Mouse (Mus musculus): Measurements from ENCODE around the gene Pacsin2. TPM values are rescaled to one million over a fixed set of nuclear protein-coding genes. Genes with fewer than 3 reads are reported as not detected.
"Not testable (repeated sequence)": the region's sequence is repeated elsewhere in the genome, so short reads cannot be mapped to it uniquely, and the experiment has no call there.

Pacsin2 gene
- polyA plus RNA-seq, 1 experiment from 2014 or later, result 55.6 TPM

GRCm38 (mm10) chr15:83407502-83407901 lies 56.9 kb downstream of the Pacsin2 start:
- no peak for DNase-seq (ENCODE audit: low spot score)
- no peak overlapping the region for H3K4me3 ChIP-seq
- no peaks in the 10 kb centered on the region for H3K9me3 ChIP-seq (replicated peaks)
- 88% methylated on average over 5 of the region's 5 CpGs for WGBS
- H3K36me3 ChIP-seq, result no peaks in the 10 kb centered on the region
- no peak overlapping the region for H3K27ac ChIP-seq (replicated peaks)
- H3K4me1 ChIP-seq, result peaks cover 12% of the 10 kb centered on the region
- no peaks in the 10 kb centered on the region for H3K27me3 ChIP-seq (ENCODE audit: low read depth, poor library complexity, severe bottlenecking)

- WGBS, result 86% methylated on average over 23 of the region's 40 CpGs
- DNase-seq (ENCODE audit: low spot score), result not testable (repeated sequence)
Measured at GRCm38 (mm10) chr15:83405866-83406265, 58.5 kb downstream of the Pacsin2 start.

GRCm38 (mm10) chr15:83404008-83404407 lies 60.4 kb downstream of the Pacsin2 start:
- WGBS, result 94% methylated on average over 3 of the region's 3 CpGs
- DNase-seq (ENCODE audit: low spot score), result no peak
- peaks cover 3% of the 10 kb centered on the region; the same call in 1 of the 2 replicates for H3K36me3 ChIP-seq
- H3K27me3 ChIP-seq (ENCODE audit: low read depth, poor library complexity, severe bottlenecking), result no peaks in the 10 kb centered on the region
- no peak overlapping the region for H3K4me3 ChIP-seq
- H3K27ac ChIP-seq (replicated peaks), result no peak overlapping the region
- peaks cover 12% of the 10 kb centered on the region for H3K4me1 ChIP-seq
- H3K9me3 ChIP-seq (replicated peaks), result no peaks in the 10 kb centered on the region

More at GRCm38 (mm10) chr15:83405866-83406265, 58.5 kb downstream of the Pacsin2 start:
- not testable (repeated sequence) for H3K9me3 ChIP-seq (replicated peaks); H3K27ac ChIP-seq (replicated peaks); H3K4me3 ChIP-seq; H3K36me3 ChIP-seq; H3K27me3 ChIP-seq (ENCODE audit: low read depth, poor library complexity, severe bottlenecking)
- peaks cover 12% of the 10 kb centered on the region for H3K4me1 ChIP-seq

GRCm38 (mm10) chr15:83403016-83403415 lies 61.4 kb downstream of the Pacsin2 start:
- H3K36me3 ChIP-seq, result peaks cover 3% of the 10 kb centered on the region; the same call in 1 of the 2 replicates
- WGBS, result 50% methylated on average over 5 of the region's 5 CpGs
- no peak overlapping the region for H3K27ac ChIP-seq (replicated peaks)
- no peak for DNase-seq (ENCODE audit: low spot score)
- H3K4me3 ChIP-seq, result no peak overlapping the region
- H3K9me3 ChIP-seq (replicated peaks), result no peaks in the 10 kb centered on the region
- H3K4me1 ChIP-seq, result peaks cover 10% of the 10 kb centered on the region
- H3K27me3 ChIP-seq (ENCODE audit: low read depth, poor library complexity, severe bottlenecking), result no peaks in the 10 kb centered on the region

GRCm38 (mm10) chr15:83392722-83393121 lies 71.7 kb downstream of the Pacsin2 start:
- Histone ChIP-seq H3K9me3 (replicated peaks) (no peaks in the 10 kb centered on the region), H3K36me3 (peaks cover 22% of the 10 kb centered on the region), H3K27ac (replicated peaks) (no peak overlapping the region), H3K4me3 (no peak overlapping the region), H3K4me1 (peaks cover 6% of the 10 kb centered on the region; the same call in 1 of the 2 replicates), H3K27me3 (ENCODE audit: low read depth, poor library complexity, severe bottlenecking) (no peaks in the 10 kb centered on the region)
- no peak for DNase-seq (ENCODE audit: low spot score)
- 90% methylated on average over 2 of the region's 2 CpGs for WGBS

DNA sequence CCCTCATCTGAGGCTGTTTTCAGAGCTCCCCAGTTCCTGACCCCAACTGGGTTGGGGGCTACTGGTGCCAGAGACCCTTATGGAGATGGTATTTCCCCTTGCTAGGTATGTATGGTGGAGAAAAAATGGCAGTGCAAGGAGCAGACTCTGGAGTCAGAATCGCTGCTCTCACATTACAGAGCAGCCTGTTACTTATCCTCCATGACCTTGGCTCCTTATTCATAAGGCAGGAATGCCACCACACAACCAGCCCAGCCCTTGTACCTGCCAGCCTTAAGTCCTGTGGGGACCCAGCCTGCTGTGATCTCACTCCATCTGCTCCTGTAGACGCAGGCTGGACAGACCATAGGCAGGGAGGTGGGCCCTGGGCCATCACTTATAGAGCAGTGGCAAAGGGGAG lies 76.5 kb downstream of the Pacsin2 start:
- H3K4me1 ChIP-seq, result no peaks in the 10 kb centered on the region
- 84% methylated on average over 2 of the region's 2 CpGs for WGBS
- peaks cover 67% of the 10 kb centered on the region for H3K36me3 ChIP-seq
- H3K27ac ChIP-seq (replicated peaks), result no peak overlapping the region
- DNase-seq (ENCODE audit: low spot score), result no peak
- H3K4me3 ChIP-seq, result no peak overlapping the region
- H3K9me3 ChIP-seq (replicated peaks), result no peaks in the 10 kb centered on the region
- no peaks in the 10 kb centered on the region for H3K27me3 ChIP-seq (ENCODE audit: low read depth, poor library complexity, severe bottlenecking)

- WGBS, result 89% methylated on average over 2 of the region's 2 CpGs
- Histone ChIP-seq H3K36me3 (peaks cover 78% of the 10 kb centered on the region), H3K27ac (replicated peaks) (no peak overlapping the region)
Measured at GRCm38 (mm10) chr15:83383633-83384032, 80.8 kb downstream of the Pacsin2 start.

DNA sequence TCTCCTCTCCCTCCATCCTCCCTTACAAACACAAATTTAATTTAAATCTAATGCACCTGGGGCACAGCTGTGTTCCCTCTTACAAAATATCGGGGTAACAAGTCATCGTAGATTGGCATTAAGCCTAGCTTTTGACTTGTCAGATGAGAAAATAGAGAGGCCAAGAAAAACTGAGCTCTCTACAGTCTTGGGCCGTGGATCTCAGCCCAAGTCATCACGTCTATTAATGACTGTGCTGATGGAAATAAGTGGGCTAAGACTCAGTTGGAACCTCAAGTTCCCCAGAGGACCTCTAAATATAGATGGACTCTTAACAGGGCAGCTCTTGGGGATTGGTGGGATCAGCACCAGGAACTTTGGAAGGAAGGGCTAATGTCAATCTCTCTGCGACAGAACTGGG lies 81.3 kb downstream of the Pacsin2 start:
- 93% methylated on average over 5 of the region's 5 CpGs for WGBS
- Histone ChIP-seq H3K27ac (replicated peaks) (no peak overlapping the region), H3K4me3 (no peak overlapping the region), H3K4me1 (no peaks in the 10 kb centered on the region), H3K36me3 (peaks cover 78% of the 10 kb centered on the region), H3K27me3 (ENCODE audit: low read depth, poor library complexity, severe bottlenecking) (no peaks in the 10 kb centered on the region), H3K9me3 (replicated peaks) (no peaks in the 10 kb centered on the region)
- no peak for DNase-seq (ENCODE audit: low spot score)

More at GRCm38 (mm10) chr15:83383633-83384032, 80.8 kb downstream of the Pacsin2 start:
- no peaks in the 10 kb centered on the region for H3K4me1 ChIP-seq
- no peaks in the 10 kb centered on the region for H3K9me3 ChIP-seq (replicated peaks)
- no peaks in the 10 kb centered on the region for H3K27me3 ChIP-seq (ENCODE audit: low read depth, poor library complexity, severe bottlenecking)
- no peak overlapping the region for H3K4me3 ChIP-seq
- DNase-seq (ENCODE audit: low spot score), result no peak

GRCm38 (mm10) chr15:83382467-83382866 lies 81.9 kb downstream of the Pacsin2 start:
- 92% methylated on average over 4 of the region's 4 CpGs for WGBS
- no peak for DNase-seq (ENCODE audit: low spot score)
- Histone ChIP-seq H3K27me3 (ENCODE audit: low read depth, poor library complexity, severe bottlenecking) (no peaks in the 10 kb centered on the region), H3K36me3 (peaks cover 78% of the 10 kb centered on the region), H3K4me1 (no peaks in the 10 kb centered on the region), H3K9me3 (replicated peaks) (no peaks in the 10 kb centered on the region), H3K4me3 (no peak overlapping the region), H3K27ac (replicated peaks) (no peak overlapping the region)

DNA sequence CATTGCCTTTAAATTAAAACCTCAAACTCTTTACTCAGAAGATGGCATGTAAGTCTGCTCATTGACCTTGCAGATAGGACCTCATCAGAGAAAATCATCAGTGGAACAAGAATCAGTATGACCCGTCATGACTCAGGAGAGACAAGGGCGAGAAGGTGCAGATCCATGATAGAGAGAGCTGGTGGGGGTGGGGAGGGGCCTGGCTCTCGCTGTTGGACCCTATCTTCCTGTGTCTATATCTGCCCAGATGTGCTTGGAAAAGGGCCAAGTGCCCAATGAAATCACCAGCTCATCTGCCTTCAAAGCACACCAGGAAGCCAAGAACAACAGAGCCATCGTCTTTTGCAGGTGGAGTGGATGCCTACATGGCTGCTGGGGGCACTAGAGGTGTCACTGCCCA lies 87.3 kb downstream of the Pacsin2 start:
- no peaks in the 10 kb centered on the region for H3K4me1 ChIP-seq
- no peaks in the 10 kb centered on the region for H3K9me3 ChIP-seq (replicated peaks)
- DNase-seq (ENCODE audit: low spot score), result no peak
- no peak overlapping the region for H3K4me3 ChIP-seq
- WGBS, result 91% methylated on average over 4 of the region's 4 CpGs
- H3K36me3 ChIP-seq, result peaks cover 33% of the 10 kb centered on the region
- H3K27me3 ChIP-seq (ENCODE audit: low read depth, poor library complexity, severe bottlenecking), result no peaks in the 10 kb centered on the region
- H3K27ac ChIP-seq (replicated peaks), result no peak overlapping the region

DNA sequence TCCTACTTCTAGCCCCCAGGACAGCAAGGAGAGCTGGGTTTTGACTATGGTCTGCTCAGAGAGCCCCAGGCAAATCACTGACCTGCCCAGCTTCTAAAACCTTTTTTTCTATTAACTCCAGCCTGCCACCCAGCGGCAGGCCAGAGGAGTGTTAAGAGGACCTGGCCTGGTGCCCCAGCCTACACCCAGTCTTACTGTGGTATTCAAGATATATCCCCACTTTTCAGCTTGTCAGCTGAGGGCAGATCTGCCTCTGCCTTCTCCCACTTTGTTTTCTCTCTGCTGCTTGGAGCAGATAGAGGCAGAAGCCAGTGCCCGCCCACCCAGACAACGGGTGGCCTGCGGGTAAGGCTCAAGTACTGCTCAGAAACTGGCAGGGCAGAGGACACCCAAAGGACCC lies 89.3 kb downstream of the Pacsin2 start:
- Histone ChIP-seq H3K9me3 (replicated peaks) (no peaks in the 10 kb centered on the region), H3K27ac (replicated peaks) (no peak overlapping the region), H3K27me3 (ENCODE audit: low read depth, poor library complexity, severe bottlenecking) (no peaks in the 10 kb centered on the region), H3K4me1 (no peaks in the 10 kb centered on the region), H3K4me3 (no peak overlapping the region), H3K36me3 (peaks cover 27% of the 10 kb centered on the region)
- peak; percentile 42 for DNase-seq (ENCODE audit: low spot score)
- 65% methylated on average over 4 of the region's 4 CpGs for WGBS

DNA sequence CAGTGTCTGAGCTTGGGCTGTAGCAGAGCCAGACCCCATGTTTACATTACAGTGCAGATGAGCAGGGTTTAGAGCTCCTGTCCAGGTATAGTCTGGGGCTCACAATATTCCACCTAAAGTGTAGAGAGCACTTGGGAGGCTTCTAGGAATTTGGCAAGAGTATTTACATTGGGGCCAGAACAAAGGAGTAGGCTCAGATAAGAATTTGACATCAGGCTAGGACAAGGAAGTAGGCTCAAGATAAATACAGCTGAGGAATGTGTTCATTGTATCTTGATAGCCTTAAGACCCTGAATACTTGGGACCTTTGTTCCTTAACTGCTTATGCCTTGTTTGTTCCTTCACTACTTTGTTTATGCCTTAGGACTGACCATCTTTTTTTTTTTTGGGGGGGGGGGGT lies 90.3 kb downstream of the Pacsin2 start:
- DNase-seq (ENCODE audit: low spot score), result no peak
- H3K9me3 ChIP-seq (replicated peaks), result no peaks in the 10 kb centered on the region
- H3K4me3 ChIP-seq, result no peak overlapping the region
- no peaks in the 10 kb centered on the region for H3K27me3 ChIP-seq (ENCODE audit: low read depth, poor library complexity, severe bottlenecking)
- H3K36me3 ChIP-seq, result peaks cover 20% of the 10 kb centered on the region
- no peaks in the 10 kb centered on the region for H3K4me1 ChIP-seq
- no peak overlapping the region for H3K27ac ChIP-seq (replicated peaks)

DNA sequence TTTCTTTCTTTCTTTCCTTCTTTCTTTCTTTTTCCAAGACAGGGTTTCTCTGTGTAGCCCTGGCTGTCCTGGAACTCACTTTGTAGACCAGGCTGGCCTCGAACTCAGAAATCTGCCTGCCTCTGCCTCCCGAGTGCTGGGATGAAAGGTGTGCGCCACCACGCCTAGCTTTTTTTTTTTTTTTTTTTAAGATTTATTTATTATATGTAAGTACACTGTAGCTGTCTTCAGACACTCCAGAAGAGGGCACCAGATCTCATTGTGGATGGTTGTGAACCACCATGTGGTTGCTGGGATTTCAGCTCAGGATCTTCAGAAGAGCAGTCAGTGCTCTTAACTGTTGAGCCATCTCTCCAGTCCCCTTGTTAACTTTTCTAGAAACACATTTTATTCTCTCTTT lies 95.7 kb downstream of the Pacsin2 start:
- DNase-seq (ENCODE audit: low spot score); H3K9me3 ChIP-seq (replicated peaks); H3K36me3 ChIP-seq; H3K27ac ChIP-seq (replicated peaks); H3K4me1 ChIP-seq; H3K4me3 ChIP-seq: not testable (repeated sequence)
- 90% methylated on average over 4 of the region's 4 CpGs for WGBS
- H3K27me3 ChIP-seq (ENCODE audit: low read depth, poor library complexity, severe bottlenecking), result peaks cover 23% of the 10 kb centered on the region

- Histone ChIP-seq H3K27me3 (ENCODE audit: low read depth, poor library complexity, severe bottlenecking) (peaks cover 23% of the 10 kb centered on the region), H3K4me1 (peaks cover 7% of the 10 kb centered on the region), H3K36me3 (no peaks in the 10 kb centered on the region), H3K4me3 (no peak overlapping the region), H3K27ac (replicated peaks) (no peak overlapping the region), H3K9me3 (replicated peaks) (0 out of 2 replicates have a peak, but pooled peaks cover 4% of the 10 kb centered on the region)
- no peak for DNase-seq (ENCODE audit: low spot score)
- WGBS, result 93% methylated on average over 2 of the region's 2 CpGs
Measured at GRCm38 (mm10) chr15:83368261-83368660, 96.1 kb downstream of the Pacsin2 start.
